Mouse (Mus musculus) kidney, adult 10 weeks (tissue): ENCODE results near the gene Hmox1. TPM values are rescaled to one million over a fixed set of nuclear protein-coding genes. Genes with fewer than 3 reads are reported as not detected.

Source experiments
- polyA plus RNA-seq: library from polyadenylated mRNA; stranded (reverse); fragments of 350-450 nt; fragmentation: Illumina TruSeq; extraction: RNeasy Lipid Tissue Mini Kit (QIAGEN cat#74804); gene quantifications from one replicate; pipeline ENCODE4 v1.2.3, GENCODE M21; 2014; ENCODE audit warnings: low read depth, low replicate concordance

Hmox1 gene
- 5.7 TPM for polyA plus RNA-seq

GRCm38 (mm10) chr8:75093399-75094156 lies at the start of gene Hmox1:
Gene Hmox1 (plus strand): TSS chr8:75093621.

GRCm38 (mm10) chr8:75109236-75109967 lies 16.0 kb downstream of the Hmox1 start, which contains the start of gene Mcm5:
Gene Mcm5 (plus strand): TSS chr8:75109569.

Other genes starting within 250 kb of the Hmox1 start
- not detected for gene Isx, start 220.4 kb upstream of the Hmox1 start, polyA plus RNA-seq
- 19.3 TPM for gene Hmgxb4, start 100.3 kb upstream of the Hmox1 start, polyA plus RNA-seq
- gene Tom1, start 59.9 kb upstream of the Hmox1 start, polyA plus RNA-seq: 1.3 TPM
- gene Mcm5, start 15.9 kb downstream of the Hmox1 start, polyA plus RNA-seq: 0.28 TPM
- gene Rasd2, start 120.3 kb downstream of the Hmox1 start, polyA plus RNA-seq: 0.16 TPM